Mouse (Mus musculus) kidney, postnatal 0 days (tissue): ENCODE data around the gene Ehd1. TPM values are rescaled to one million over a fixed set of nuclear protein-coding genes. Genes with fewer than 3 reads are reported as not detected.
A peak's percentile ranks its signal among the peaks of the same experiment; 100 is the strongest.

ENCODE experiments used
- ATAC-seq: fragments of 200-750 bp; cut with Nextera tagmentation; replicated peaks from 2 replicates; pipeline ENCODE4 v1.8.0; 2017; ENCODE audit warnings: low read depth, moderate number of reproducible peaks, moderate TSS enrichment, moderate library complexity; ENCODE audit not compliant: low FRiP score
- DNase-seq: peaks from one replicate; pipeline ENCODE4 v3.0.0-alpha.2; 2016; ENCODE audit warnings: low spot score
- H3K27ac ChIP-seq: fragments of 300-500 bp; sonication (generic); 2 replicates; pipeline ENCODE4 v1.5.1; 2014; ENCODE audit warnings: mild to moderate bottlenecking
- H3K27me3 ChIP-seq: fragments of 300-500 bp; sonication (generic); 2 replicates; pipeline ENCODE4 v1.6.1; 2014; ENCODE audit warnings: low read length, mixed read lengths; ENCODE audit not compliant: insufficient read depth
- H3K36me3 ChIP-seq: fragments of 300-500 bp; sonication (generic); 2 replicates; pipeline ENCODE4 v1.6.1; 2014; ENCODE audit warnings: low read length, mixed read lengths; ENCODE audit not compliant: insufficient read depth
- H3K4me1 ChIP-seq: fragments of 300-500 bp; sonication (generic); replicated peaks from 2 replicates; pipeline ENCODE4 v1.6.1; 2014; ENCODE audit warnings: antibody characterized with exemption, low read length, mixed read lengths; ENCODE audit not compliant: insufficient read depth
- H3K4me2 ChIP-seq: fragments of 300-500 bp; sonication (generic); 2 replicates; pipeline ENCODE4 v1.6.1; 2014; ENCODE audit warnings: mild to moderate bottlenecking, low read length, moderate library complexity, mixed read lengths
- H3K4me3 ChIP-seq: fragments of 300-500 bp; sonication (generic); replicated peaks from 2 replicates; pipeline ENCODE4 v1.5.1; 2014; ENCODE audit warnings: low read depth, low read length
- H3K9ac ChIP-seq: fragments of 300-500 bp; sonication (generic); 2 replicates; pipeline ENCODE4 v1.6.1; 2014; ENCODE audit warnings: low read depth, low read length
- H3K9me3 ChIP-seq: fragments of 300-500 bp; sonication (generic); replicated peaks from 2 replicates; pipeline ENCODE4 v1.6.1; 2016; ENCODE audit warnings: low read length, inconsistent platforms, mixed read lengths
- CTCF ChIP-seq: IDR thresholded peaks from 2 replicates; pipeline ENCODE4 v1.5.1; 2016; ENCODE audit warnings: antibody characterized with exemption, low read depth, mild to moderate bottlenecking, moderate library complexity
- WGBS: fragments of 180-500 bp; shearing (Covaris S2); extraction: QIAGEN DNeasy Blood & Tissue Kit; methylation state at CpG from one replicate; pipeline ENCODE4 v1.1.7; 2014; 5-methylcytosine and 5-hydroxymethylcytosine counted together
- polyA plus RNA-seq: library from polyadenylated mRNA; unstranded; fragments of >200 nt; fragmentation: Nextera tagmentation; extraction: Ambion mirVana; gene quantifications from 2 replicates; pipeline ENCODE4 v1.2.1, GENCODE M21; 2015

Ehd1 gene
- polyA plus RNA-seq, 1 experiment from 2014 or later = 64.2 TPM

GRCm38 (mm10) chr19:6234337-6235083 lies 42.0 kb upstream of the Ehd1 start:
- no peak for DNase-seq
- 53% methylated on average over 11 of the region's 11 CpGs for WGBS
- ATAC-seq = no peak

GRCm38 (mm10) chr19:6235084-6236052 lies 41.2 kb upstream of the Ehd1 start, which contains the start of gene Ppp2r5b:
TSS of gene Ppp2r5b (minus strand) at chr19:6235872.
- Histone ChIP-seq H3K27ac (peak within 1 kb of the TSS; percentile 94), H3K4me3 (peak within 1 kb of the TSS; percentile 76), H3K4me2 (peak within 1 kb of the TSS; percentile 76), H3K4me1 (peaks cover 15% of the 10 kb centered on the region), H3K36me3 (peaks cover 14% of the 10 kb centered on the region; the same call in 1 of the 2 replicates), H3K9me3 (no peaks in the 10 kb centered on the region), H3K9ac (peak within 1 kb of the TSS; percentile 85), H3K27me3 (no peaks in the 10 kb centered on the region)
- peak; percentile 95 for DNase-seq
- ATAC-seq = peak; percentile 89
- TF ChIP-seq CTCF = peak; percentile 61
- WGBS = 2% methylated on average over 48 of the region's 48 CpGs

More at GRCm38 (mm10) chr19:6234337-6235083, 42.0 kb upstream of the Ehd1 start:
- Histone ChIP-seq H3K36me3 (peaks cover 19% of the 10 kb centered on the region; the same call in 1 of the 2 replicates), H3K27me3 (no peaks in the 10 kb centered on the region), H3K9ac (peak overlapping the region; percentile 85), H3K4me2 (peak overlapping the region; percentile 76), H3K27ac (no peak overlapping the region), H3K9me3 (no peaks in the 10 kb centered on the region), H3K4me3 (peak overlapping the region; percentile 76), H3K4me1 (peaks cover 15% of the 10 kb centered on the region)
- TF ChIP-seq CTCF = no peak

GRCm38 (mm10) chr19:6236053-6236441 lies 40.5 kb upstream of the Ehd1 start:
- H3K4me2 ChIP-seq = peak overlapping the region; percentile 76
- H3K9me3 ChIP-seq = no peaks in the 10 kb centered on the region
- 0% methylated on average over 9 of the region's 9 CpGs for WGBS
- DNase-seq (peak; percentile 97), ATAC-seq (peak; percentile 87)
- peak overlapping the region; percentile 76 for H3K4me3 ChIP-seq
- no peaks in the 10 kb centered on the region for H3K27me3 ChIP-seq
- H3K4me1 ChIP-seq = peaks cover 15% of the 10 kb centered on the region
- peak overlapping the region; percentile 94 for H3K27ac ChIP-seq
- H3K9ac ChIP-seq = peak overlapping the region; percentile 85
- peaks cover 7% of the 10 kb centered on the region; the same call in 1 of the 2 replicates for H3K36me3 ChIP-seq
- TF ChIP-seq CTCF = no peak; the same call in 1 of the 2 replicates

DNA sequence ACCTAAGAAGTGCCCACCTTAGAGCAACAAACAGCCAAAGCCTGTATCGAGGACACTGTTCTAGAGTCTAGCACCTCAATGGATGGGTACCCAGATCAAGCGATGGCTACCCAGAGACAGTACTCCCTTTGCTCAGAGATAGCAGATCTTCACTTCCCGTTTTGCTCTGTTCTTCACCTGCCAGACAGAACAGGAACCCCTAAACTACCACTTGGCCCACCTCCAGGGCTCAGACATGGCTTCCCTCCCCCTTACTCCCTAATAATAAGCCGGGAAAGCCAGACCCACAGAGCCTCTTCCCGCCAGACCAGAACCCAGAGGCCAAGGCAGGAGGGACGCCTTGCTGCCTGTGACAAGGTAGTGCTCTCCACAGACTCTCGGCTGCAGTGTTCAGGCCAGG lies 39.7 kb upstream of the Ehd1 start:
- Histone ChIP-seq H3K4me2 (no peak overlapping the region), H3K4me3 (no peak overlapping the region), H3K27ac (no peak overlapping the region), H3K27me3 (no peaks in the 10 kb centered on the region), H3K4me1 (peaks cover 15% of the 10 kb centered on the region), H3K36me3 (0 out of 2 replicates have a peak, but pooled peaks cover 4% of the 10 kb centered on the region), H3K9ac (no peak overlapping the region), H3K9me3 (no peaks in the 10 kb centered on the region)
- DNase-seq (no peak), ATAC-seq (no peak)
- WGBS = 68% methylated on average over 7 of the region's 7 CpGs
- TF ChIP-seq CTCF = no peak

- Histone ChIP-seq H3K9me3 (no peaks in the 10 kb centered on the region), H3K27ac (no peak overlapping the region), H3K9ac (no peak overlapping the region), H3K4me3 (no peak overlapping the region), H3K4me1 (peaks cover 24% of the 10 kb centered on the region), H3K36me3 (no peaks in the 10 kb centered on the region), H3K27me3 (no peaks in the 10 kb centered on the region), H3K4me2 (no peak overlapping the region)
- ATAC-seq (no peak), DNase-seq (no peak)
- no peak for TF ChIP-seq CTCF
These were observed 37.8 kb upstream of the Ehd1 start for GRCm38 (mm10) chr19:6238740-6239139.

- no peak for TF ChIP-seq CTCF
- peaks cover 14% of the 10 kb centered on the region for H3K4me1 ChIP-seq
- H3K4me2 ChIP-seq = no peak overlapping the region
- peaks cover 4% of the 10 kb centered on the region; the same call in 1 of the 2 replicates for H3K36me3 ChIP-seq
- H3K27me3 ChIP-seq = no peaks in the 10 kb centered on the region
- no peak overlapping the region for H3K9ac ChIP-seq
- no peaks in the 10 kb centered on the region for H3K9me3 ChIP-seq
- ATAC-seq = no peak
- DNase-seq = no peak
- H3K27ac ChIP-seq = no peak overlapping the region
- H3K4me3 ChIP-seq = no peak overlapping the region
- WGBS = 52% methylated on average over 1 of the region's 1 CpGs
These were observed 36.4 kb upstream of the Ehd1 start for GRCm38 (mm10) chr19:6240136-6240535.
